Mouse (Mus musculus) kidney, embryonic 15.5 days (tissue): Measurements from ENCODE around the gene Olfr1206. TPM values are rescaled to one million over a fixed set of nuclear protein-coding genes. Genes with fewer than 3 reads are reported as not detected.

Source experiments
- ATAC-seq: fragments of 200-750 bp; cut with Nextera tagmentation; replicated peaks from 2 replicates; pipeline ENCODE4 v1.8.0; 2017; ENCODE audit warnings: moderate TSS enrichment; ENCODE audit not compliant: low FRiP score
- H3K27ac ChIP-seq: fragments of 300-500 bp; sonication (generic); 2 replicates; pipeline ENCODE4 v1.5.1; 2015; ENCODE audit warnings: mild to moderate bottlenecking, inconsistent platforms
- H3K27me3 ChIP-seq: fragments of 300-500 bp; sonication (generic); 2 replicates; pipeline ENCODE4 v1.6.1; 2015; ENCODE audit warnings: inconsistent platforms
- H3K36me3 ChIP-seq: fragments of 300-500 bp; sonication (generic); 2 replicates; pipeline ENCODE4 v1.6.1; 2015; ENCODE audit warnings: inconsistent platforms
- H3K4me1 ChIP-seq: fragments of 300-500 bp; sonication (generic); 2 replicates; pipeline ENCODE4 v1.6.1; 2015; ENCODE audit warnings: inconsistent platforms
- H3K4me2 ChIP-seq: fragments of 300-500 bp; sonication (generic); 2 replicates; pipeline ENCODE4 v1.6.1; 2015; ENCODE audit warnings: moderate library complexity, mild to moderate bottlenecking, inconsistent platforms
- H3K4me3 ChIP-seq: fragments of 300-500 bp; sonication (generic); replicated peaks from 2 replicates; pipeline ENCODE4 v1.5.1; 2015; ENCODE audit warnings: mild to moderate bottlenecking, inconsistent platforms
- H3K9ac ChIP-seq: fragments of 300-500 bp; sonication (generic); 2 replicates; pipeline ENCODE4 v1.6.1; 2015; ENCODE audit warnings: mild to moderate bottlenecking, inconsistent platforms
- H3K9me3 ChIP-seq: fragments of 300-500 bp; sonication (generic); replicated peaks from 2 replicates; pipeline ENCODE4 v1.6.1; 2016; ENCODE audit warnings: inconsistent platforms
- WGBS: fragments of 180-500 bp; shearing (Covaris S2); methylation state at CpG from one replicate; pipeline ENCODE4 v1.1.7; 2015; ENCODE audit warnings: mixed read lengths; 5-methylcytosine and 5-hydroxymethylcytosine counted together
- polyA plus RNA-seq: library from polyadenylated mRNA; unstranded; fragments of >200 nt; fragmentation: Nextera tagmentation; extraction: Ambion mirVana; gene quantifications from 2 replicates; pipeline ENCODE4 v1.2.1, GENCODE M21; 2015

Olfr1206 gene
- polyA plus RNA-seq, result not detected in 2 replicates

GRCm38 (mm10) chr2:88862931-88863330, at the start of gene Olfr1206:
Olfr1206 (plus strand) TSS chr2:88863231.
- WGBS, result 87% methylated on average over 2 of the region's 2 CpGs
- ATAC-seq, result no peak
- Histone ChIP-seq H3K27me3 (no peaks in the 10 kb centered on the region), H3K27ac (no peak within 1 kb of the TSS), H3K4me3 (no peak within 1 kb of the TSS), H3K9me3 (no peaks in the 10 kb centered on the region), H3K4me2 (no peak within 1 kb of the TSS), H3K36me3 (no peaks in the 10 kb centered on the region), H3K4me1 (no peaks in the 10 kb centered on the region), H3K9ac (no peak within 1 kb of the TSS)

DNA sequence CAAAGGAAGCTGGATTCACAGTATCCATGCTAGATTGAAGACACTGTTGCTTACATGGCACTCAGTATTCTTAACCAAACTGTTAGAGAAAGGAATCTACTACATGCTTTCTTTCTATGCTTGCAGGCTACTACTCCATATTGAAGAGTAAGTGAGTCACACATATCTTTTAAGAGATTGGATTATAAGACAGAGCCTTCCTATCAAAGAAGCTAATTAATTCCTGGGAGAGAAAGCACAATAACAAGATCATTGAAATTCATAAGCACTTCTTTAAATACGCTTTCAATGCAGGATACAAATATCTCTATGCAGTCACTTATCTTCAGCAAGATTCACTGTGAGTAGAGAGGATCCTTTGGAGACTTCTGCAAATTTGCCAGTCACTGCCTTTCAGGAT, 48.8 kb upstream of the Olfr1206 start, which contains the start of gene Olfr1202:
TSS of gene Olfr1202 (plus strand) at position 301 of the 400 bp plus-strand sequence.
- 81% methylated on average over 1 of the region's 1 CpGs for WGBS

GRCm38 (mm10) chr2:88829437-88829836, 33.6 kb upstream of the Olfr1206 start, which contains the start of gene Olfr1205:
Olfr1205 (plus strand) TSS chr2:88829737.
- Histone ChIP-seq H3K9me3 (no peaks in the 10 kb centered on the region), H3K27me3 (no peaks in the 10 kb centered on the region), H3K27ac (no peak within 1 kb of the TSS), H3K4me3 (no peak within 1 kb of the TSS), H3K9ac (no peak within 1 kb of the TSS), H3K4me2 (no peak within 1 kb of the TSS), H3K4me1 (no peaks in the 10 kb centered on the region), H3K36me3 (no peaks in the 10 kb centered on the region)
- no peak for ATAC-seq
- WGBS, result 91% methylated on average over 2 of the region's 2 CpGs

More for the DNA sequence above, 48.8 kb upstream of the Olfr1206 start, which contains the start of gene Olfr1202:
- H3K9me3 ChIP-seq, result no peaks in the 10 kb centered on the region
- H3K27ac ChIP-seq, result no peak within 1 kb of the TSS
- no peak within 1 kb of the TSS for H3K4me3 ChIP-seq
- ATAC-seq, result no peak
- no peaks in the 10 kb centered on the region for H3K4me1 ChIP-seq
- H3K4me2 ChIP-seq, result no peak within 1 kb of the TSS
- no peak within 1 kb of the TSS for H3K9ac ChIP-seq
- no peaks in the 10 kb centered on the region for H3K36me3 ChIP-seq
- H3K27me3 ChIP-seq, result no peaks in the 10 kb centered on the region

DNA sequence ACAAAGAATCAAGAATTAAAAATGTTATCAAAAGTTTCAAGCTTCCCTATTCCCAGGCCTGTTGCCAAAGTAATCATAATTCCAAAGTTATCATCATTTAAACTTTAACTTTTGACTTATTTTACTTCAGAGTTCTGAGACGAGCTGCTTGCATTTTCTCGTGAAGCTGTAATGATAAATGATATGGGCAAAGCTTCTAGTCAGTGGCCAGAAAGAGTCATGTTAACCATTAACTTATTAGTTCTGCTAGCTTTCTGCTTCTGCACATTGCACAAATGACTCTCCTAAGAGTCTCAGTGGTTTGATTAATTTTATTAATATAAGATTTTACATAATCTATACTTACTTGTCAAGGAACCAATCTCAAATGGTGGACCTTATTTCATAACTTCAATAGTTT, 24.6 kb upstream of the Olfr1206 start:
- 61% methylated on average over 2 of the region's 2 CpGs for WGBS
- H3K9me3 ChIP-seq, result no peaks in the 10 kb centered on the region
- ATAC-seq, result no peak

GRCm38 (mm10) chr2:88848992-88849391, 14.0 kb upstream of the Olfr1206 start, which contains the start of gene Olfr1204:
Olfr1204 (plus strand) TSS chr2:88849292.
- H3K4me1 ChIP-seq, result no peaks in the 10 kb centered on the region
- WGBS, result 91% methylated on average over 1 of the region's 1 CpGs
- no peaks in the 10 kb centered on the region for H3K36me3 ChIP-seq
- H3K27me3 ChIP-seq, result no peaks in the 10 kb centered on the region
- no peak within 1 kb of the TSS for H3K27ac ChIP-seq
- no peak within 1 kb of the TSS for H3K4me2 ChIP-seq
- H3K9ac ChIP-seq, result no peak within 1 kb of the TSS
- no peak within 1 kb of the TSS for H3K4me3 ChIP-seq
- H3K9me3 ChIP-seq, result no peaks in the 10 kb centered on the region
- ATAC-seq, result no peak

More for the DNA sequence above, 24.6 kb upstream of the Olfr1206 start:
- Histone ChIP-seq H3K27ac (no peak overlapping the region), H3K27me3 (no peaks in the 10 kb centered on the region), H3K36me3 (no peaks in the 10 kb centered on the region), H3K4me3 (no peak overlapping the region), H3K9ac (no peak overlapping the region), H3K4me1 (no peaks in the 10 kb centered on the region), H3K4me2 (no peak overlapping the region)

- no peak within 1 kb of the TSS for H3K27ac ChIP-seq
- H3K9me3 ChIP-seq, result no peaks in the 10 kb centered on the region
- ATAC-seq, result no peak
- H3K4me3 ChIP-seq, result no peak within 1 kb of the TSS
- no peaks in the 10 kb centered on the region for H3K4me1 ChIP-seq
- H3K4me2 ChIP-seq, result no peak within 1 kb of the TSS
- H3K36me3 ChIP-seq, result no peaks in the 10 kb centered on the region
- H3K27me3 ChIP-seq, result no peaks in the 10 kb centered on the region
- no peak within 1 kb of the TSS for H3K9ac ChIP-seq
Observed at GRCm38 (mm10) chr2:88902211-88902610, 39.2 kb downstream of the Olfr1206 start, which contains the start of gene Olfr1208. Olfr1208 (minus strand) TSS chr2:88902311.

- no peak within 1 kb of the TSS for H3K4me2 ChIP-seq
- no peaks in the 10 kb centered on the region for H3K4me1 ChIP-seq
- WGBS, result 87% methylated on average over 3 of the region's 3 CpGs
- H3K27ac ChIP-seq, result no peak within 1 kb of the TSS
- no peak for ATAC-seq
- no peak within 1 kb of the TSS for H3K9ac ChIP-seq
- H3K36me3 ChIP-seq, result no peaks in the 10 kb centered on the region
- no peaks in the 10 kb centered on the region for H3K9me3 ChIP-seq
- no peak within 1 kb of the TSS for H3K4me3 ChIP-seq
- no peaks in the 10 kb centered on the region for H3K27me3 ChIP-seq
Observed at GRCm38 (mm10) chr2:88915057-88915456, 52.0 kb downstream of the Olfr1206 start, which contains the start of gene Olfr1209. Olfr1209 (minus strand) TSS chr2:88915157.

Other genes with a start within 250 kb of the Olfr1206 start
- not detected in 2 replicates for gene Olfr1191-ps1, start 222.7 kb upstream of the Olfr1206 start, polyA plus RNA-seq
- gene Olfr1192-ps1, start 214.7 kb upstream of the Olfr1206 start, polyA plus RNA-seq, result not detected in 2 replicates
- gene Olfr1193, start 187.6 kb upstream of the Olfr1206 start, polyA plus RNA-seq, result not detected in 2 replicates
- not detected in 2 replicates for gene Olfr1195, start 174.0 kb upstream of the Olfr1206 start, polyA plus RNA-seq
- not detected in 2 replicates for gene Olfr1196, start 158.6 kb upstream of the Olfr1206 start, polyA plus RNA-seq
- gene Olfr1197, start 130.9 kb upstream of the Olfr1206 start, polyA plus RNA-seq, result not detected in 2 replicates
- not detected in 2 replicates for gene Olfr1198, start 111.9 kb upstream of the Olfr1206 start, polyA plus RNA-seq
- gene Olfr1199, start 102.8 kb upstream of the Olfr1206 start, polyA plus RNA-seq, result not detected in 2 replicates
- gene Olfr1200, start 92.7 kb upstream of the Olfr1206 start, polyA plus RNA-seq, result not detected in 2 replicates
- gene Olfr1201, start 70.2 kb upstream of the Olfr1206 start, polyA plus RNA-seq, result not detected in 2 replicates
- gene Olfr1202, start 48.7 kb upstream of the Olfr1206 start, polyA plus RNA-seq, result not detected in 2 replicates
- gene Olfr1205, start 33.5 kb upstream of the Olfr1206 start, polyA plus RNA-seq, result not detected in 2 replicates
- gene Olfr1204, start 13.9 kb upstream of the Olfr1206 start, polyA plus RNA-seq, result not detected in 2 replicates
- not detected in 2 replicates for gene Olfr1208, start 39.1 kb downstream of the Olfr1206 start, polyA plus RNA-seq
- not detected in 2 replicates for gene Olfr1209, start 51.9 kb downstream of the Olfr1206 start, polyA plus RNA-seq
- gene Olfr1211, start 74.9 kb downstream of the Olfr1206 start, polyA plus RNA-seq, result not detected in 2 replicates
- gene Olfr1212, start 90.7 kb downstream of the Olfr1206 start, polyA plus RNA-seq, result not detected in 2 replicates
- gene Gm13762, start 117.0 kb downstream of the Olfr1206 start, polyA plus RNA-seq, result not detected in 2 replicates
- not detected in 2 replicates for gene Olfr1214, start 129.4 kb downstream of the Olfr1206 start, polyA plus RNA-seq
- not detected in 2 replicates for gene Olfr1215, start 143.7 kb downstream of the Olfr1206 start, polyA plus RNA-seq
- gene Olfr1216, start 155.1 kb downstream of the Olfr1206 start, polyA plus RNA-seq, result not detected in 2 replicates
- not detected in 2 replicates for gene Olfr1217, start 168.8 kb downstream of the Olfr1206 start, polyA plus RNA-seq
- gene Olfr1218, start 198.0 kb downstream of the Olfr1206 start, polyA plus RNA-seq, result not detected in 2 replicates
- not detected in 2 replicates for gene Olfr1219, start 220.3 kb downstream of the Olfr1206 start, polyA plus RNA-seq
- gene Olfr1220, start 243.6 kb downstream of the Olfr1206 start, polyA plus RNA-seq, result not detected in 2 replicates